Mouse (Mus musculus) gastrocnemius, postnatal 4 days (tissue): ENCODE results near the gene Nipal4. TPM values are rescaled to one million over a fixed set of nuclear protein-coding genes. Genes with fewer than 3 reads are reported as not detected.
"Not testable (repeated sequence)": the region's sequence is repeated elsewhere in the genome, so short reads cannot be mapped to it uniquely, and the experiment has no call there.

Experiments used
- DNase-seq, 2 experiments: peaks; one replicate each; pipeline ENCODE4 v3.0.0; 2021 to 2022; ENCODE audit warnings: low spot score in 2 of 2, mixed read lengths in 2 of 2
- long read RNA-seq, 2 experiments: library from polyadenylated mRNA; stranded (forward); transcript quantifications; one replicate each; pipeline ENCODE4 v2.0.0; 2021
- total RNA-seq, 2 experiments: library from RNA; stranded (reverse); gene quantifications; 2 replicates each; pipeline ENCODE4 v1.2.3; 2021

The Nipal4 gene
- under 1 TPM; 0.13 to 0.32 TPM for total RNA-seq
- long read RNA-seq, experiment 1, partial matches to known transcripts = 0 of 1 reads
- long read RNA-seq, experiment 1, other reads (novel, unspliced or antisense) = 0 of 1 reads
- long read RNA-seq, experiment 2, partial matches to known transcripts = 0 of 2 reads
- long read RNA-seq, experiment 2, other reads (novel, unspliced or antisense) = 0 of 2 reads

DNA sequence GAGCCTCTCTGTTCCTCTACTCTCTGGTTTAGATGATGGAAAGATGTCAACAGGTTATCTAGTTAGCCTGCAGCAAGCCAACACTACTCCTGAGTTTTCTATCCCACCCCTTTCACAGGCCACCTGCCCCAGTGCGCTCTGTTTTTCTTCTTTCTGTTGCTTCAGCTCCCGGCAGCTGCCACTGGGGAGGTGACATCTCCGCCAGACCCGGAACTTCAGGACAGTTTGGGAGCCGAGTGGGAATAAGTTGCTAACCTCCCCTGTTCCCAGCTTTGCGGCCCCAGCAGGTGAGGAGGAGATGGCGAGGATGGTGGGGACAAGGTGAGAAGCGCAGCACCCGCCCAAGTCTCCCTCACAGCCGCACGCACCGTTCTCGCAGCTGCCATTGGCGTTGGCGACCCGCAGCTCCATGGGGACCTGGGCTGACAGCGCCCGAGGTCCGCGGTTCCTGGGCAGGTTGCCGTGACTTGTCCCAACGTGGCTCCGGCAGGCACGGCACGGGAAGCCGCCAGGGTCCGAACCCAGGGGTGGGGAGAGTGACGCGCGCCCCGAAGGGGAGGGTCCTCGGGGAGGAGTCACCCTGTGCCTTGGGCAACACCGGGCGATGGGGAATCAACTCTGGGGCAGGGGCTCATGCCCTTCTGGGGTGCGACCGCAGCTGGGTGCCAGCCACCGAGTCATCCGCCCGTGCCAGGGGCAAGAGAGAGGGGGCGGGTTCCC lies at the start of gene Nipal4:
Gene Nipal4 (minus strand): TSS at position 643 of the 720 bp plus-strand sequence.
- DNase-seq = peak; percentile 17 to 26

DNA sequence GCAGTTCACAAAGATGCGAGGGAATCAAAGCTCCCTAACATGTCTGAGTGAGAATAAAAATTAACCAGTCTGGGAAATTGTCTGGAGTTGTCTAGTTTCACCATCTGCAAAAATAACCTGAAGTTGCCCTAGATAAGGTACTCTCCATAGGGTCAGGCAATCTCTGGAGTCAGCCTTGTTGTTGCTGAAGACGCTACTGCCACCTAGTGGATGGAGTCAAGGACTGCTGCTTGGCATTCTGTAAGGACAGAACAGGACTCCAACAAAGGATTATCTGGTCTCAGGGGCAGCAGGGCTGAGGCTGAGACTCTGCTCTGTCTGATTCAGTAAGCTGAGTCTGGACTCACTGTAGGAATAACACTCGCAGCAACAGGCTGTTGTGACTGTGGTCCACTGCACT lies 49.0 kb upstream of the Nipal4 start:
- peak in 1 of 2 experiments; percentile 43 for DNase-seq

DNA sequence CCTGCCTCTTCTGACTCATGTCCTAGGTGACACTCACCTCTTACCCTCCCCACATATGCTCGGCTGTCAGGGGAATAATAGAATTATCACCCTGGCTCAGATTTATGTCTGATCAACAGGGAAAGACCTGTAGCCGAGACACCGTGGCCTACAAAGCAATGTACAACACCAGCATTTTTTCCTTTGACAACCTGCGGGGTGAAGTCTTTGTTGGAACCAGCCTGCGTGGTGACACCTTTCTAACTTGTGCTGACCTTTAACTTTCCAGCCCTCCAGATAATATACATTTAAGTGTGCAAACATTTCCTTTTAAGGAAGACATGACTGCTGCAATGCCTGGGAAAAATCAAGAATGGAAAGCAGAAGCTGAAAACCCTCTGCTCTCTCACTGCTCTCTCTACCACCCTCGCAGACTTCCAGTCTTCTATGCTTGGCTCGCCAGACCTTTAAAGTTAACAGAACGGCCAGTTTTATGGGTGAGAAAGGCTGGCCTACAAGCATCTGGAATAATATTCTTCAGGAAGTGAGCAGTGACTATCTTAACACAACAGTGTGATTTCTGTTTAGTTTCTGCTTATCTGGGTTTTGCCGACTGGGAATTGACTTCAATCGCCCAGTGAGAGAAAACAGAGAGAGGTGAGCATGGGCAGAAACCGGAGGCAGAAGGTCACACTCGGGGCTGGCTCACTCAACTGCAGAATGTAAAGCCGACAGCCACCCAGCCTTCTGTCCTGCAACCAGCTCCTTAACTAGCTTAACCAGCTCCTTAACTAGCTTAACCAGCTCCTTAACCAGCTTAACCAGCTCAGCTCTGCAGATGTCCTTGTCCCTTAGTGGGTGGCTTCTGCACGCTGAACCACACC lies 48.3 kb upstream of the Nipal4 start:
- DNase-seq = no peak

DNA sequence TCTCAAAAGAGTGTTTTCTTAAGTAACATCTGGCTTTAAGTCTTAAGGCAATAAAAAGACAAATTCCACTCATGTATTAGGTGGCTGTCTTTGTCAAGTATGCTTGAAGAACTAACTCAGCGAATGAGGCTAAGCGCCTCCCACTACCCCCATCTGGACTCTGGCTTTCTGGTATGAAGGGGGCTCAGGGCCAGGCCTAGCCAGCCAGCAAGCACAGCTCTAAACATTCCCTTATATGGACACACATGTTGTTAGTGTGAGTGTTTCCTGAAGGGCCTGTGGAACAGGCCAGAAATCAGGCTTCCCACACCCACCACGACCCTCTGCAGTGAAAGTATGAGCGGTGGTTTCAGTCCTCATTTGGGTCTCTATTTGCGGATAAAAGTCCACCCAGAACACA lies 47.5 kb upstream of the Nipal4 start:
- peak in 1 of 2 experiments; percentile 44 for DNase-seq

DNA sequence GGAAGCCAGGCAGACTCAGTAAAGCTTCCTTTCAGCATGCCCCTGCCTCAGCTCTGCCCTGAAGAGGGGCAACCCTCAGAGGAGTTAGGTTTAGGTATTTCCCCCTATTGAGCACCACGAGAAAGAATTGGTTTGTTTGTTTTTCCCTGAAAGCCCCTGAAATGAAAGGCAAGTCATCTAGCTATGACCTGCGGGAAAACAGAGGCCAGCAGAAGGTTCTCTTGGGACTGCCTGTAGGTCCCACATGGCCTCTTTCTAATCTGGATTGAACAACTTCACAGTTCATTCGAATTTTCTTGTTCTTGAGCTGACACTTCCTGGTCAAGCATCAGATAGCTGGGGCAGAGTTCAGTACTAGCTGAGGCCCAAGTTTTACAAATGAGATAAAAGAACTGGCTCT lies 45.5 kb upstream of the Nipal4 start:
- no peak for DNase-seq

DNA sequence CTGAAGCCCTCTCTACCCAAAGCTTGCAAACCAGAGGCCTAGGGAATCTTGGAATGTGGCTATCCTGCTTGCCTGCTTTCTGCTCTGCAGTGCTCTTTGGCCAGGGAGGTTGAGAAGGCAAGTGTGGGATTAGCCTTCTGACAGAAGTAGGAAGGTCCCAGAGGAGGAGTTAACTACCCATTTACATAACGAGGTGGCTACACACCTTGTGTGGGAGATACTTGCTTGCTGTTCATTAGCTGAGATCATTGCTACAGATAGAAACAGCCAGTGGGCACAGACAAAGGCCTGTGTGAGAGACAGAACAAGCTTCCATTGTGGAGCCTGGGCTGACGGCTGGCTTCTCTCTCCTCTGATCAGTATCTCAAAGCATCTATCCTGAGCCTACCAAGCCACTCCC lies 43.6 kb upstream of the Nipal4 start:
- no peak for DNase-seq

DNA sequence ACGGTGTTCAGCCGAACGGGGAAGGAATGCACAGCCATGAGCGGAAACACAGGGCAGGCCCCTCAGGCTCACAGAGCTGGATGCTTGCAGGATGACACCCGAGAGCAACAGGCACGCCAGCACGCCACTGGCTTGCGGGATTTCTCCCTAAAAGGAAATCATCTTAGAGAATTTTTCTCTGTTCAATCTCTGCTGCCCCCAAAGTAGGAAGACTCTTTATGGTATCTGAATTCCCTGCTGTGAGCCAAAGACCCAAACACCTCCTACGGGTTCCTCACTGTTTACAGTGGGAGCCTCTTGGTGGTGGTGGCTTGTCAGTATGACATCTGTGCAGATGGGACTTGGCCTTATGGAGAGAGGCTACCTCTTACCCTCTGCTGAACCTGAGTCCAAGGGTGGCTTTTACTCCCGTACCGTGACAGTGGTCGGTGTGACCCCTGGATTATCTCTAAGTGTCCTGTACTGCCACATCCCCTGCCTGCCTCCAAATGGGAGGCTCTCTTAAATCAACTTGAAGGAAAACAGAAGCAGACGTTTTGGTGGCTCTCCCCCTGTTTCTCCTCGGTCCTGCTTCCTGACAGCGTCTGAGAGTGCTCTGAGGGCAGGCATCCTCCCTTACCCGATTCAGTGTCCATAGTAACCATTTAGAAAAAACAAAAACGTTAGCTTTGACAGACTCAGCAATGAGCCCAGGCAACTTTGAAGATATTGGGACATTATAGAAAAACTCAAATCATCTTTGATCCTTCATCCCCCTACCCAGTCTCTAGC lies 39.5 kb upstream of the Nipal4 start:
- DNase-seq = no peak

DNA sequence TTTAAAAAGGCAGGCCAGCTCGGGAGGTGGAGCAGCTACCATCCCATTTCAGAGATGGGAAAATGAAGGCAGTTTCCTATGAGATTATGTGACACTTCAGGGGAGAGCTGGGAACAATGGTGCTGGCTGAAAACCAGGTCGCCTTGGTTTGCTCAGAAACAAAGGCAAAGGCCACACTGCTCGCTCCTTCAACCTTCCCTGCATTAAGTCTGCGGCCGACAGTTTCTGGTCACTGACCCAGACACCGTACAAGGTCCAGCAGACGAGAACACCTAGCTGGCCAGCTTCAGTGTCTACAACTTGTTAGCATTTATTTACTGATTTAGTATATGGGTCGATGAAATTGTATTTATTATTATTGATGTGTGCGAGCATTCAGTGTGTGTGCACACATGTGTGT lies 38.5 kb upstream of the Nipal4 start:
- DNase-seq = no peak

DNA sequence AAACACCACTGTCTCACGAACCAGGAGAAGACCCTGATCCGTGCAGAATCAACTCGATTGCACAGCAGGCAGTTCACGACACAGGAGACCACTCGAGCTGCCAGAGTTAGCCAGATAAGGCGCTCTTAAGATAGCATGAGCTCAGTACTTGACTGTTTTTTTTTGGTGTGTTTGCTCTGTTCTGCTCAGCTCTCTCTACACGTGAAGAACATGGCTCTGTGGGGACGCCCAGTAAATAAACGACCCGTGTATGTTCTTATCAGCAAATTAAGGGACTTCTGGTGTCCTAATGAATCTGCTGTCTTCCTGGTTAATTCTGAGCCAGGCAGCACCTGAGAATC lies 36.2 kb upstream of the Nipal4 start:
- DNase-seq = no peak

DNA sequence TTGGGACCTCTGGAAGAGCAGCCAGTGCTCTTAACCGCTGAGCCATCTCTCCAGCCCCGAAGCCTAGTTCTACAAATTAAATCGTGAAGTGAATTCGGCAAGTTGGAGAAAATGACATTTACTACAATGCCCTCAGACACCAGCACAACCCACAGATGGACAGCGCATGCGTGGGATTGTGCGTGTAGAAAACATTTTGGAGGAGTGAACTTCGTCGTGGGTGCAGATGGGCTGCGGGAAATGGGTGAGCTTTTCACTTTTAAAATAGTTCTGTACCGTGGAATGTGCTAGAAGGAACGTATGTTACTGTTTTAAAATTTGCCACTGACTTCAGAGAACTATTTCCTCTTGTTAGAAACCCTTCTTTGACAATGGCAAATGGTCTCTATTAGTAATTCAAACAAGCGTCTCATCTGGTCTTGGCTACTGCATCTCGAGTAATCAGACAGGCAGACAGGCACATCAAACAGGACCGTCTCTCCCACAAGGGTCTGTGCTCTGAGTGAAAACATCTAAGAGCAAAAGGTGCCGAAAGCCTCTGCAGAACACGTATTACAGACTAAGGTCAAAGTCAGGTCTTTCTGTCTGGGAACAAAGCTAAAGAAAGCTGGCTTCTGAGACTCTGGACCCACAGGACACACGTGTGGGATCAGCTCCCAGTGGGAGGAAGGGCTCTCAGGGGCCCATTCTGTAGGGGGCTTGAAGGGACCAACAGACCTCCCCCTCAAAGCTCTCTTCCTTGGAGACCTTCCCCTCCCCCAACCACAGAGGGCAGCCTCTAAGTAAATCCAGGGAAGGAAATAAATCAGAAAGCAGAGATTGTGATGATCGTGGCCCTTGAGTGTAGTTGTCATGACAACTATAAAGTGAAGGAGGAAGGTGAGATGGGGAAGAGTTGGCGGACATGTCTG lies 35.6 kb upstream of the Nipal4 start:
- DNase-seq = no peak

DNA sequence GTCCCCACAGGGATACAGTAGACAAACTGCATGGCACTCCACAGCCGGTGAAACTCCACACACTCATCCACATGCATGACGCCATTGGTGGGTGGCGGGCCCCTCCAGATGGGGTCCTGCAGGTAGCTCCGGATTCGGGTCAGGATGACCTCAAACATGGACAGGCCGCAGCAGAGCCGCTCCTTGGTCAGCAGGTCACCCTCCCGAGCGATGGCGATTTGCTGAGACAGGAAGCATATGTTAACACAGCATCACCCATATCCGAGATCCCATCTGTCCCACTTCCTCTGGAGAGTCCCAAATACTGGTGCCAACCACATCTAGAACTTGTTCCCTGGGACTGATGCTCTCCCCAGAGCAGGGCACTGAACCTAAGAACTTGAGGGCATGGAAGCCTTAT lies 34.4 kb upstream of the Nipal4 start:
- DNase-seq = no peak

DNA sequence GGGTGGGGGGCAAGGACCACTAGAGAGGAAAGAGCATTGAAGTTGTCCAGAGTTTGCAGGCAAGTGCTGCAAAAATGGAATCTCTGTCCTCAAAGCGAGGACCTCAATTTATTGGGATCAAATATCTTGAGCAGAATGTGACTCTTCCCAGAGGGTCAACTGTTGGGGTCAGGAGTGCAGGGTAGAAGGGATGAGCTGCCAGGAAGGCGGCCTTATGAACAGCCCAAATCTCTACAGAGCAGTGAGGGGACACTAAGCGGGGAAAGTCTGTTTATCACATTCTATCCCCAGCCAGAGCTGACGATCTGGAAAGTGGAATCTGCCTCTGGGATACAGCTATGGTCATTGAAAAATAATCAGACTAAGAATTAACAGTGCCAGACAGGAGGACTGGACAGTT lies 27.9 kb upstream of the Nipal4 start:
- DNase-seq = no peak

DNA sequence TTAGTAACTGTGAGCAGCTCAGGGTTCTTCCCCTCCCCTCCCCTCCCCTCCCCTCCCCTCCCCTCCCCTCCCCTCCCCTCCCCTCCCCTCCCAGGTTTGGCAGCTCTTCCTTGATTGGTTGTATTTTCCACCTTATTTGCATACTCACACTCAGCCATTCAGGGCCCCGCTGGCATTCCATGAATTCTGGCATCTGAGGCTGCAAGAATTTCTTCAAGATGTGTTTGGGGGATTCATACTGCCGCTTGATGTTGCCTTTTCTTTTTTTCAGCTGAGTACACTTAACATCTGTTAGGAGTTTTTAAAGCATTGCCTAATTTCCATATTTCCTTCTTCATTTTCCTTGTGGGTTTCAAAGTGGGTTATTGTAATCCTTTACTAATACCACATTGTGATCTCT lies 22.0 kb upstream of the Nipal4 start:
- DNase-seq = no peak

DNA sequence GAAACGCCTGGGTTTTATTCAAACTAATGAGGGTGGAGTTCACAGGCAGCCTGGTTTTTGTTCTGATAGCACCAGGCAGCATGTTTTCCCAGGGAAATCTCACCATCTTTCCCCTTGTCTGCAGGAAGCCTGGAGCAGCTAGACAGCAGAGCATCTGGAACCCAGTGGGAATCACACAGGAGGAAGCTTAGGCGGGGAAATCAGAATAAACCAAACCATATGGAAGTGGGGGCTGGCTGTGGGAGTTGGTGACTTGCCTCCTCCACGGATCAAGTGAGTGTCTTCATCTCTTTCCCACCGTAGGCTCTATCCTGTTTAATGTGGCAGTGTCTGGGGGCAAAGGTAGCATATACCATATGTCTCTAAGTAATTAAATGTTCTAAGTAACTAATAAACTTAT lies 19.2 kb upstream of the Nipal4 start:
- DNase-seq = no peak

DNA sequence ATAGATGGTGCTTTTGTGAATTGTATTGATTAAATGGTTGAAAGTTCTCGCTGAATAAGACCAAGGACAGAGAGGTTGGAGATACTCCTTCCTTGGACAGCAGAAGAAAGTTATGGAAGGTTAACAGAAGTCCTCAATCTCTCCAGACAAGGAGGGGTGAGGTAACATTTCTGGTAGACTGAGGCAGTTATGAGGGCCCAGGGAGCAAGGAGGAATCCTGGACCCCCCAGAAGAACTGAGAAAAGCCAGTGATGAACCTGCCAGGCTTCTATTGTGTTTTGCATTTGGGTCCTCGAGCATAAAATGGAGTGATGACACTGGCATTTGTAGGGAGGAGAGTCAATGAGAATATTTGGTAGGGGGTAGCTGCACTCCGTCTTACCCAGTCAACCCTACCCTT lies 18.6 kb upstream of the Nipal4 start:
- no peak for DNase-seq

DNA sequence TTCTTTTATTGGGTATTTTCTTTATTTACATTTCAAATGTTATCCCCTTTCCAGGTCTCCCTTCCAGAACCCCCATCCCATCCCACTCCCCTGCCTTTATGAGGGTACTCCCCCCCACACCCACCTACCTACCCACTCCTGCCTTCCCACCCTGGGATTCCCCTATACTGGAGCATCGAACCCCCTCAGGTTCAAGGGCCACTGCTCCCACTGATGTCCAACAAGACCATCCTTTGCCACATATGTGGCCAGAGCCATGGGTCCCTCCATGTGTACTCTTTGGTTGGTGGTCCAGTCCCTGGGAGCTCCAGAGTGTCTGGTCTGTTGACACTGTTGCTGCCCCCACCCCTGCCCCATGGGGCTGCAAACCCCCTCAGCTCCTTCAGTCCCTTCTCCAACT lies 15.7 kb upstream of the Nipal4 start:
- not testable (repeated sequence) for DNase-seq

DNA sequence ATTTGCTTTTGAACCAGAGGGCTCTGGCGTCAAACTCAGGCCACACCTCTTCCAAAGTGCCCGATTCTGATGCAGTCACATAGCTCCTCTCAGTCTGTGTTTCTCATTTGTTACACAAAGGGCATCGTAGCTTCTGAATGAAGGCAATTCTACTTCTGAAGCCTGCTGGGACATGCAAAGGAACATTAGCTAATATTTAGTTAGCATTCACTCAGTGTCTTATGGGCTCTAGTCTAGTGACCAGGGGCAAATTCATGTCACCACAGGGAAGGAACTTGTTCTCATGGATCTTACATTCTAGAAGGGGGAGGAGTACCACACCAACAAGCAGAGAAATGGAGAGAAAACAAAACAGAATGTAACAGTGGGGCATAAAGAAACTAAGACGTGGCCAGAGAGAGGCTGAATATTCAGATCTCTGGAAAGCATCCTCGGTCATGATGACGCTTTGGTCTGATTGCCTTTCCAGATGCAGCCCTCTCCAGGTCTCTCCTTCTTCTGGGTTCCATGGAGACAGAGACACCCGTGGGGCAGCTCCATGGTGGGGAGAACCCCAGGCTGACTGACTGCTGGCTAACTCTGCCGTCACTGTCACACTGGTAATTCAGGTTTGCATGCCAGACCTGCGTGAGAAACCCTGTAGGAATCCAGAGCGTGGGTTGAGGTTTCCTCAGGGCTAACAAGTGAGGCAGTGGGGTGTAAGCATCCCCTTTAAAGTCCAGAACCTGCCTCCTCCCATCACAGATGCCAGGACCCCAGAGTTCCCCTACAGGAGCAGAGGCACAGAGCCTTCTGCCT lies 11.1 kb upstream of the Nipal4 start:
- DNase-seq = no peak

DNA sequence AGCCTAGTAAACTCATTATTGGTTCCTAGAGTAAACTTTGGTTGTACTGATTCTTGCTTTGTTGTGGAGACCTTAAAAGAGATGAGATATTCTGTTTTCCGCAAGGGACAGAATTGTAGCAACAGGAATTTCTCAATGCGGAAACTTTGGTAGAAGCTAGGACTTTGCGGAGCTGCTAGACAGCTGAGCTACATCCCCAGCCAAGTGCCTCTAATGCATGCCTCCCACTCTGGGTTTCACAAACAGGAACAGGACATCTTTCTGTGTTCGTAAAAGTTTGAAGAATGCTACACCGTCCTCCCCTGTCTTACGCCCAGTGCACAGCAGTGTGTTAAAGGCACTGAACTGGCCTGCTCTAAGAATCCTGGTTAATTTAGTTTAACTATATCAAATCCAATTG lies 9.8 kb upstream of the Nipal4 start:
- no peak for DNase-seq

DNA sequence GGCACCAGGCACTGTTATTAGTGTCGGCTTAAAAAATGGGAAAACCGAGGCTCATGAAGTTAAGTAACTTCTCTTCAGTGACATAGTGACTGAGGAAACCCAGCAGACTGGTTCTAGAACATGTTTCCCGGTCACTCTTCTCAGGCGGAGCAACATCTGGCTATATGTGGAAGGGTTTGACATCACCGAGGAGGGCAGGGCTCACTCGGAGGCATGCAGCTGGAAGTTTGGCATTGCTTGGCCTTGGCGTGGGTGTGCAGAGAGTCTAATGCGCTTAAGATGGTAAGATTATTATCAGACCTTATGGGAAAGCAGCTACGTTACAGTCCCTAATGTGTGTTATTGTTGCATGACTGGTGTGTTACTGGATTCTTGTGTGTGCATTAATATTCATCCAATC lies 5.8 kb upstream of the Nipal4 start:
- DNase-seq = no peak

DNA sequence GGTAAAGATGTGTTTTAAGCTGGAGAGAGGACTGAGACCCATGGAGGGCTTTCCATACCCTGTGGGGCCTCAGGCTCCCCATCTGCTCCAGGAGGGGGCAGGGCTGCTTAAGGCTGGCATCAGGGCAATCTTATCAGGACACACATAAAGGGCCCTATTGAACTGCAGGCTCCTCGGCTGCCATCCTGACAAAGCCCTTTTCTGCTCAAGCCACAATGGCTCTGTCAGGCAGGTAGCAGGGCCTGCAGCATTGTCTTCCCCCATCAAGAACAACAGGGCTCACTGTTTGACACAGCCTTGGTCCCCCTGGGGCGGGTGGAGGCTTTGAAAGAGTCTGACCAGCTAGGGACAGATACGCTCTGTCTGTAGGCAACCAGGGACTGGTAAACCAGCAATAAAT lies 3.6 kb upstream of the Nipal4 start:
- DNase-seq = no peak
